Comparison of ENCODE assay signal across 7 mouse cellular contexts in the genomic region with DNA sequence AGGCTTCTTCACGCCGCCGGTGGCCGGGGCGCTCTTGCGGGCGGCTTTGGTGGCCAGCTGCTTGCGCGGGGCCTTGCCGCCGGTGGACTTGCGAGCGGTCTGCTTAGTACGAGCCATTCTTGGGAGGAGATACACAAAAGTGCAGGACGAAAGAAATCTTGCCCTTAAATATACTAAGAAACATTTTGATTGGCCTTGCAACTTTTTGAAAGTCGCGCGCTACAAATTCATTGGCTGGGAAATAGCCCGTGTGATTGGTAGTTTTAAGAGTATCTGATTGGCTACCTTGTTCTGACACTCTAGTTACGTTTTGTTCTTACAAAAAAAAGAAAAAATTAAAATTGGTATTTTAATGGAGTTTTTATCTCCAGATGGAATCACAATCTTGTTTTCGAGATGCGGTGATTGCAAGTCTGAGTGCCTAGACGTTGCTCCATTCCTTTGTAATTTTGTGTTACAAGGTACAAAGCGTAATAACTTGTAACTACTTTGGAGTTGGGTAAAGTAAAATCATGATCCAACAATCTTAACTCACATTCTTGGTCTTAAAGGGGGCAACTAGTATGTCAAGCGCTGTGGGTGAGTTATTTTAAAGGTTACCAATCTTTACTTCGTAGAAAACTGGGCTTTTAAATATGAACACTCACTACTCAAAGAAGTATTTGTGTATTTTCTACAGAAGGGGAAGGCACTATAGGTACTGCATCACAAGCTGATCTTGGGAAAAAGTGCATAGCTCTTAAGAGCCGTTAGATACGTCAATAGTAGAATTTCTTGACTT. TPM values are rescaled to one million over a fixed set of nuclear protein-coding genes. Genes with fewer than 3 reads are reported as not detected.
DNase-seq lines count a peak whose midpoint lies in the region; ATAC-seq lines count a peak whose summit lies in the region.

A gene (minus strand): TSS at position 222 of the 781 bp plus-strand sequence.

- peak; percentile 86 for DNase-seq in adrenal gland, postnatal 10 days
- DNase-seq in embryo, embryonic 11 days: peak; percentile 93
- DNase-seq in gastrocnemius, postnatal 25 days: peak; percentile 64
- peak; percentile 88 for DNase-seq in intestine, embryonic 14.5 days (ENCODE audit: low spot score)
- peak; percentile 84 for DNase-seq in left cerebral cortex, postnatal 4 days
- DNase-seq in midbrain, embryonic 11.5 days (ENCODE audit: low spot score, missing footprints): peak; percentile 97
- peak; percentile 60 to 80 for DNase-seq in spleen, adult 18-20 months

- H3K9ac ChIP-seq in intestine, embryonic 14.5 days (ENCODE audit: low read length): peak within 1 kb of the TSS; percentile 89
- peak within 1 kb of the TSS; percentile 71 for H3K9ac ChIP-seq in midbrain, embryonic 11.5 days (ENCODE audit: low read length)

- ATAC-seq in intestine, embryonic 14.5 days (replicated peaks; ENCODE audit: low FRiP score, low TSS enrichment, low read depth): peak; percentile 67
- ATAC-seq in midbrain, embryonic 11.5 days (ENCODE audit: low FRiP score): peak; percentile 72

- H3K4me3 ChIP-seq in intestine, embryonic 14.5 days (ENCODE audit: low read depth, low read length): peak within 1 kb of the TSS; percentile 44
- H3K4me3 ChIP-seq in midbrain, embryonic 11.5 days (ENCODE audit: low read depth, low read length): peak within 1 kb of the TSS; percentile 39

- H3K4me1 ChIP-seq in intestine, embryonic 14.5 days (replicated peaks; ENCODE audit: control insufficient read depth, insufficient read depth, low read length): peaks cover 20% of the 10 kb centered on the region
- peaks cover 7% of the 10 kb centered on the region; the same call in 1 of the 2 replicates for H3K4me1 ChIP-seq in midbrain, embryonic 11.5 days (ENCODE audit: control insufficient read depth, insufficient read depth, low read length)

- H3K9me3 ChIP-seq in intestine, embryonic 14.5 days (ENCODE audit: control insufficient read depth, low read length): no peaks in the 10 kb centered on the region
- no peaks in the 10 kb centered on the region for H3K9me3 ChIP-seq in midbrain, embryonic 11.5 days (ENCODE audit: control insufficient read depth, low read length)

- peak within 1 kb of the TSS; percentile 92 for H3K4me2 ChIP-seq in intestine, embryonic 14.5 days (ENCODE audit: low read length)
- peak within 1 kb of the TSS; percentile 61 for H3K4me2 ChIP-seq in midbrain, embryonic 11.5 days

- peak within 1 kb of the TSS; percentile 100 for H3K27ac ChIP-seq in intestine, embryonic 14.5 days (ENCODE audit: low read depth)
- H3K27ac ChIP-seq in midbrain, embryonic 11.5 days (ENCODE audit: low read depth, low read length): peak within 1 kb of the TSS; percentile 96

- under 1% methylated on average over 21 of the region's 28 CpGs for WGBS in intestine, embryonic 14.5 days
- WGBS in midbrain, embryonic 11.5 days: under 1% methylated on average over 23 of the region's 28 CpGs

- H3K27me3 ChIP-seq in intestine, embryonic 14.5 days (replicated peaks; ENCODE audit: control insufficient read depth, insufficient read depth, low read length): no peaks in the 10 kb centered on the region
- H3K27me3 ChIP-seq in midbrain, embryonic 11.5 days (ENCODE audit: control insufficient read depth, insufficient read depth, low read length): no peaks in the 10 kb centered on the region

- intact Hi-C loops in left cerebral cortex, postnatal 4 days (cut with DNase I): no loop called here

- no peaks in the 10 kb centered on the region for H3K36me3 ChIP-seq in intestine, embryonic 14.5 days (ENCODE audit: control insufficient read depth, insufficient read depth, low read length)
- H3K36me3 ChIP-seq in midbrain, embryonic 11.5 days (ENCODE audit: control insufficient read depth, insufficient read depth, low read length): no peaks in the 10 kb centered on the region

RNA-seq across cellular contexts. Expression of the gene that starts here (rescaled TPM):
- total RNA-seq in adrenal gland, postnatal 10 days (2021): 100 to 1,000 TPM; 127 to 144 TPM
- 1 to 10 TPM; 5.0 to 7.1 TPM for total RNA-seq in gastrocnemius, postnatal 25 days (2021)
- polyA plus RNA-seq in intestine, embryonic 14.5 days (2014; fragmentation: Nextera tagmentation; extraction: Ambion mirVana): 6.9 and 7.9 TPM in 2 replicates
- 10 to 100 TPM; 39.8 to 41.0 TPM for total RNA-seq in left cerebral cortex, postnatal 4 days (2021)
- 8.6 and 9.2 TPM in 2 replicates for polyA plus RNA-seq in midbrain, embryonic 11.5 days (2014; fragmentation: Nextera tagmentation; extraction: Ambion mirVana)

Comparison
In these comparisons a context has a peak if more than half of its experiments do, and no peak if none do; other contexts are left out.
1. Peak in every context shown above with its lines: DNase-seq, ATAC-seq, H3K4me3 ChIP-seq and H3K27ac ChIP-seq.
2. RNA of the gene that starts here (total RNA-seq): 127 to 144 TPM in adrenal gland, postnatal 10 days and 39.8 to 41.0 TPM in left cerebral cortex, postnatal 4 days; 5.0 to 7.1 TPM in gastrocnemius, postnatal 25 days; every median in the first group is over 4 times any median in the second.